ENCODE assay signal across 15 mouse cellular contexts in the genomic region with DNA sequence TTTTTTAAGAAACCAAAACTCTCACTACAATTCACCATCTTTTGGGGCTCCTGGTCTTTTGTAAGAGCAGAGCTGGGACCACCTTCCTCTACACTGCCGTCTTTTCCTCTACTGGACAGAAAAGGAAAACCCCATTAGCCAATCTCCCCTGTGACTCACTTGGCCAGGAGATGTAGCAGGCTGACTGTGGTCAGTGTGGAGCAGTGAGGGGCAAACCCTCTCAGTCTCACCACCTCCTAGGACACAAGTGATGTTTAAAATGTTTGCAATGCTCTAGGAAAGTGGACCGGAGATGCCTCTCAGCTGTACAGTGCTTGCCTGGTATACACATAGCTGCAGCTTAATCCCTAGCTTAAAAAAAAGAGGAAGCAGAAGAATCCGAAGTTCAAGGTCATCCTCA.
DNase-seq lines count a peak whose midpoint lies in the region; ATAC-seq and TF ChIP-seq lines count a peak whose summit lies in the region.
"Had no signal": no experiment of that assay in that cellular context is flagged by ENCODE, and none has a peak within 500 bp of the region (broad histone marks: within the 10 kb centered on the region; RNA-seq: fewer than 3 reads in every experiment).

No protein-coding gene starts in this region.

- no peaks in the 10 kb centered on the region for H3K27me3 ChIP-seq in intestine, postnatal 0 days (replicated peaks; ENCODE audit: control insufficient read depth, insufficient read depth, low read length)
- H3K27me3 ChIP-seq in intestine, embryonic 15.5 days (replicated peaks), result no peaks in the 10 kb centered on the region
- no peaks in the 10 kb centered on the region for H3K27me3 ChIP-seq in thymus, adult 2 months (ENCODE audit: control insufficient read depth, insufficient read depth, low read length)
- H3K27me3 ChIP-seq: embryonic facial prominence, embryonic 12.5 days; forebrain, embryonic 12.5 days; heart, embryonic 12.5 days; hindbrain, embryonic 12.5 days; midbrain, embryonic 15.5 days; neural tube, embryonic 13.5 days had no signal

- 39% methylated on average over 3 of the region's 3 CpGs for WGBS in intestine, postnatal 0 days
- 43% methylated on average over 3 of the region's 3 CpGs for WGBS in intestine, embryonic 15.5 days
- WGBS in thymus, adult 2 months, result 45% methylated on average over 3 of the region's 3 CpGs

- no peak for ATAC-seq in intestine, postnatal 0 days
- no peak for ATAC-seq in intestine, embryonic 15.5 days
- peak; percentile 64 for ATAC-seq in granulocyte monocyte progenitor cell, adult 5-6 weeks (replicated peaks; ENCODE audit: poor library complexity, severe bottlenecking)
- ATAC-seq in frontal cortex, adult (ENCODE audit: low TSS enrichment), result no peak
- ATAC-seq: midbrain, embryonic 15.5 days had no signal

- DNase-seq in retina, postnatal 1 day, result peak; percentile 20
- DNase-seq in retina, embryonic 14.5 days (ENCODE audit: low spot score), result no peak
- DNase-seq in thymus, adult 2 months, result no peak

- no peaks in the 10 kb centered on the region for H3K36me3 ChIP-seq in intestine, postnatal 0 days (ENCODE audit: control insufficient read depth, insufficient read depth)
- H3K36me3 ChIP-seq in intestine, embryonic 15.5 days, result no peaks in the 10 kb centered on the region
- H3K36me3 ChIP-seq in thymus, adult 2 months (ENCODE audit: control insufficient read depth, insufficient read depth, low read length), result no peaks in the 10 kb centered on the region
- H3K36me3 ChIP-seq: embryonic facial prominence, embryonic 12.5 days; forebrain, embryonic 12.5 days; heart, embryonic 12.5 days; hindbrain, embryonic 12.5 days; midbrain, embryonic 15.5 days; neural tube, embryonic 13.5 days had no signal

- H3K9ac ChIP-seq in intestine, postnatal 0 days (ENCODE audit: low read depth, low read length), result no peak overlapping the region
- no peak overlapping the region for H3K9ac ChIP-seq in intestine, embryonic 15.5 days
- H3K9ac ChIP-seq: embryonic facial prominence, embryonic 12.5 days; forebrain, embryonic 12.5 days; hindbrain, embryonic 12.5 days; midbrain, embryonic 15.5 days had no signal

- 0 out of 2 replicates have a peak, but pooled peaks have one; percentile 12 for TF ChIP-seq CTCF in intestine, postnatal 0 days (IDR thresholded peaks at IDR 0.05; ENCODE audit: low read depth)
- no peak for TF ChIP-seq CTCF in thymus, adult 2 months (IDR thresholded peaks at IDR 0.05; ENCODE audit: borderline replicate concordance, control insufficient read depth, extremely low read depth, insufficient read depth, low read length, poor library complexity)

- H3K27ac ChIP-seq in intestine, postnatal 0 days (ENCODE audit: low read depth, low read length), result no peak overlapping the region
- H3K27ac ChIP-seq in intestine, embryonic 15.5 days, result no peak overlapping the region
- H3K27ac ChIP-seq in thymus, adult 2 months (ENCODE audit: control insufficient read depth, insufficient read depth, low read length), result no peak overlapping the region
- H3K27ac ChIP-seq: embryonic facial prominence, embryonic 12.5 days; forebrain, embryonic 12.5 days; hindbrain, embryonic 12.5 days; layer of hippocampus, adult 2 months; midbrain, embryonic 15.5 days; neural tube, embryonic 13.5 days had no signal

- H3K4me3 ChIP-seq in intestine, postnatal 0 days (ENCODE audit: low read depth, low read length), result no peak overlapping the region
- H3K4me3 ChIP-seq in intestine, embryonic 15.5 days (replicated peaks), result no peak overlapping the region
- H3K4me3 ChIP-seq in thymus, adult 2 months (ENCODE audit: control insufficient read depth, insufficient read depth, low read length), result no peak overlapping the region
- H3K4me3 ChIP-seq: hindbrain, embryonic 12.5 days; midbrain, embryonic 15.5 days; myocyte had no signal

- no peak overlapping the region for H3K4me2 ChIP-seq in intestine, postnatal 0 days (replicated peaks; ENCODE audit: low read depth)
- H3K4me2 ChIP-seq in intestine, embryonic 15.5 days (replicated peaks), result no peak overlapping the region

- H3K4me1 ChIP-seq in intestine, postnatal 0 days (replicated peaks; ENCODE audit: control insufficient read depth, insufficient read depth, low read length), result no peaks in the 10 kb centered on the region
- no peaks in the 10 kb centered on the region for H3K4me1 ChIP-seq in intestine, embryonic 15.5 days (replicated peaks)
- H3K4me1 ChIP-seq in thymus, adult 2 months (replicated peaks; ENCODE audit: control insufficient read depth, insufficient read depth, low read length), result no peaks in the 10 kb centered on the region
- H3K4me1 ChIP-seq: embryonic facial prominence, embryonic 12.5 days; forebrain, embryonic 12.5 days; hindbrain, embryonic 12.5 days had no signal

- no peaks in the 10 kb centered on the region for H3K9me3 ChIP-seq in intestine, postnatal 0 days (ENCODE audit: control insufficient read depth)
- H3K9me3 ChIP-seq in intestine, embryonic 15.5 days, result no peaks in the 10 kb centered on the region
- H3K9me3 ChIP-seq: embryonic facial prominence, embryonic 12.5 days; forebrain, embryonic 12.5 days; hindbrain, embryonic 12.5 days; midbrain, embryonic 15.5 days; neural tube, embryonic 13.5 days had no signal

- no peak for TF ChIP-seq POLR2A in thymus, adult 2 months (IDR thresholded peaks at IDR 0.05; ENCODE audit: control insufficient read depth, extremely low read depth, insufficient read depth, low read length, poor library complexity)
